Mouse (Mus musculus) midbrain, embryonic 12.5 days (tissue): ENCODE results near the gene D930020B18Rik. TPM values are rescaled to one million over a fixed set of nuclear protein-coding genes. Genes with fewer than 3 reads are reported as not detected.
A peak's percentile ranks its signal among the peaks of the same experiment; 100 is the strongest.

Source experiments
- ATAC-seq: fragments of 200-750 bp; cut with Nextera tagmentation; 2 replicates; pipeline ENCODE4 v1.8.0; 2017; ENCODE audit warnings: low read depth, moderate TSS enrichment, moderate library complexity; ENCODE audit not compliant: low FRiP score
- H3K27ac ChIP-seq: fragments of 300-500 bp; sonication (generic); replicated peaks from 2 replicates; pipeline ENCODE4 v1.5.1; 2016; ENCODE audit warnings: mild to moderate bottlenecking
- H3K27me3 ChIP-seq: fragments of 300-500 bp; sonication (generic); 2 replicates; pipeline ENCODE4 v1.6.1; 2016; ENCODE audit warnings: mild to moderate bottlenecking
- H3K36me3 ChIP-seq: fragments of 300-500 bp; sonication (generic); 2 replicates; pipeline ENCODE4 v1.6.1; 2016
- H3K4me1 ChIP-seq: fragments of 300-500 bp; sonication (generic); 2 replicates; pipeline ENCODE4 v1.6.1; 2016
- H3K4me2 ChIP-seq: fragments of 300-500 bp; sonication (generic); replicated peaks from 2 replicates; pipeline ENCODE4 v1.6.1; 2016; ENCODE audit warnings: mild to moderate bottlenecking, moderate library complexity
- H3K4me3 ChIP-seq: fragments of 300-500 bp; sonication (generic); 2 replicates; pipeline ENCODE4 v1.5.1; 2016; ENCODE audit warnings: mild to moderate bottlenecking
- H3K9ac ChIP-seq: fragments of 300-500 bp; sonication (generic); replicated peaks from 2 replicates; pipeline ENCODE4 v1.6.1; 2016; ENCODE audit warnings: mild to moderate bottlenecking, moderate library complexity
- H3K9me3 ChIP-seq: fragments of 300-500 bp; sonication (generic); 2 replicates; pipeline ENCODE4 v1.6.1; 2016; ENCODE audit warnings: mild to moderate bottlenecking
- WGBS: fragments of 180-500 bp; shearing (Covaris S2); methylation state at CpG from one replicate; pipeline ENCODE4 v1.1.7; 2016; 5-methylcytosine and 5-hydroxymethylcytosine counted together
- polyA plus RNA-seq: library from polyadenylated mRNA; unstranded; fragments of >200 nt; fragmentation: Nextera tagmentation; extraction: Ambion mirVana; gene quantifications from 2 replicates; pipeline ENCODE4 v1.2.1, GENCODE M21; 2016

Gene D930020B18Rik
- polyA plus RNA-seq, 1 experiment from 2014 or later = not detected

GRCm38 (mm10) chr10:121687511-121687910 lies 46.1 kb downstream of the D930020B18Rik start:
- Histone ChIP-seq H3K27ac (no peak overlapping the region), H3K27me3 (no peaks in the 10 kb centered on the region; the same call in 1 of the 2 replicates), H3K36me3 (no peaks in the 10 kb centered on the region), H3K4me1 (0 out of 2 replicates have a peak, but pooled peaks cover 3% of the 10 kb centered on the region), H3K9me3 (no peaks in the 10 kb centered on the region), H3K9ac (no peak overlapping the region), H3K4me2 (no peak overlapping the region), H3K4me3 (no peak overlapping the region)
- 71% methylated on average over 7 of the region's 7 CpGs for WGBS
- no peak for ATAC-seq

GRCm38 (mm10) chr10:121689591-121690314 lies 48.4 kb downstream of the D930020B18Rik start:
- Histone ChIP-seq H3K4me3 (no peak overlapping the region), H3K9me3 (no peaks in the 10 kb centered on the region), H3K4me2 (no peak overlapping the region), H3K36me3 (no peaks in the 10 kb centered on the region), H3K4me1 (0 out of 2 replicates have a peak, but pooled peaks cover 3% of the 10 kb centered on the region), H3K9ac (no peak overlapping the region), H3K27ac (no peak overlapping the region), H3K27me3 (no peaks in the 10 kb centered on the region; the same call in 1 of the 2 replicates)
- 25% methylated on average over 15 of the region's 15 CpGs for WGBS
- peak; percentile 62 for ATAC-seq

GRCm38 (mm10) chr10:121692944-121693579 lies 51.7 kb downstream of the D930020B18Rik start:
- Histone ChIP-seq H3K27me3 (no peaks in the 10 kb centered on the region; the same call in 1 of the 2 replicates), H3K27ac (no peak overlapping the region), H3K4me1 (0 out of 2 replicates have a peak, but pooled peaks cover 3% of the 10 kb centered on the region), H3K9me3 (no peaks in the 10 kb centered on the region), H3K36me3 (no peaks in the 10 kb centered on the region), H3K9ac (no peak overlapping the region), H3K4me2 (0 out of 2 replicates have a peak overlapping the region, but pooled peaks have one; percentile 7), H3K4me3 (no peak overlapping the region)
- no peak for ATAC-seq
- WGBS = 53% methylated on average over 18 of the region's 18 CpGs

DNA sequence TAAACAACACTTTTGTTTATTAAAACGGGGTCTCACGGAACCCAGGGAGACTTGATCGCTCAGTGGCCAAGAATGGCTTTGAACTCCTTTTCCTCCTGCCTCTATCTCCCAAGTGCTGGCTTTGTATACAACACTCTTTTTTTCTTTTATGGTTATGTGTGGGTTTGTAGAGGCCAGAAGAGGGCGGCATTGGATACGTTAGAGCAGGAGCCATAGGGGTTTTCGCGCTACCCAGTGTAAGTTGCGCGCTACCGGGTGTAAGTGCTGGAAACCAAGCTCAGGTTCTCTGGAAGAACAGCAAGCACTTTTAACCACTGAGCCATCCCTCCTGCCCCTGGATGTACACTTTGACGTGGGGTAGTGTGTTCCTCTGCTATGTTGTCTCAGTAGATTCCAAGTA lies 53.2 kb downstream of the D930020B18Rik start:
- 90% methylated on average over 11 of the region's 11 CpGs for WGBS
- no peak overlapping the region for H3K4me3 ChIP-seq

DNA sequence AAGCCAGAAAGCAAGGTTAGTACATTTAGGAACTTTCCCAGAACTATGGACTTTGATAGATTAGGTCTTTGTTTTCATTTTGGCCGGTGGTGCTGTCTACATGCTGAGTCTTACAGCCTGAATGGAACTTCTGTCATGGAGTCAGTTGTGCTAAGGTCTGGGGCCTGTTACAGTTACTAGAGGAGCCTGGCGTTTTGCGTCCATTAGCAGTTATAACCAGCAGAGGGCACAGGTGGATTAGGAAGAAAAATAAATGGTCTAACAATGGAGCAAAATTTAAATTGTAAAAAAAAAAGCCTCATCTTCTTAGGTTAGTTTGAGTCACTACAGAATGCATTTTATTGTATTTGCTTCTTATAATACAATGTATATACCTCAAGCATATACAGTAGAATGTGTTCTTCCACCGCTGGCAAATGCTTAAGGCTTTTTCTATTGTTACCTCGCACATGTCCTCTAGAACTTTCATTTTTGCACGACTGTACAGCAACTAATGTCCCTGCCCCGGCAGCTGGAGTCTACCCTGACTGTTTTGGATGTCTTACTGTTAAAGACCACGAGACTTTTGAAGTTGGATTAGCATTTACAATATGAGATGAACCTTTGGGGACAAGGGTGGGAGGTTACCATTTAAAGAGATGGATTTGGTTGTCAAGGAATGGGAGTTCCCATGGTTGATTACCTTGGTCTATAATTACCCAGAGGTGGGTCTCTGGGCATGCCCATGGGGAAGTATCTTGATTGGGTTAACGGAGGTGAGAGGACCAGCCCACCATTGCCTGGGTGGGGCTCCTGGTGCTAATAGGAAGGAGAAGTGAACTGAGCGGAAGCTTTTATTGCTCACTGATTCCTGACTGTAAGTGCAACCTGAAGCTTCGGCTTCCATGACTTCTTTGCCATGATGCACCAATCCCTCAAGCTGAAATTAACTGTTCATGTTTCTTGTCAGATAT lies 60.2 kb downstream of the D930020B18Rik start:
- no peaks in the 10 kb centered on the region for H3K36me3 ChIP-seq
- H3K9me3 ChIP-seq = no peaks in the 10 kb centered on the region
- H3K9ac ChIP-seq = no peak overlapping the region
- no peaks in the 10 kb centered on the region for H3K27me3 ChIP-seq
- H3K4me2 ChIP-seq = no peak overlapping the region
- 70% methylated on average over 11 of the region's 11 CpGs for WGBS
- no peak overlapping the region for H3K4me3 ChIP-seq
- ATAC-seq = 0 out of 2 replicates have a peak, but pooled peaks have one; percentile 30
- no peaks in the 10 kb centered on the region for H3K4me1 ChIP-seq
- no peak overlapping the region for H3K27ac ChIP-seq

More for the DNA sequence above, 53.2 kb downstream of the D930020B18Rik start:
- no peak overlapping the region for H3K27ac ChIP-seq
- H3K4me1 ChIP-seq = 0 out of 2 replicates have a peak, but pooled peaks cover 3% of the 10 kb centered on the region
- no peak overlapping the region for H3K9ac ChIP-seq
- H3K4me2 ChIP-seq = no peak overlapping the region
- H3K9me3 ChIP-seq = no peaks in the 10 kb centered on the region
- no peaks in the 10 kb centered on the region; the same call in 1 of the 2 replicates for H3K27me3 ChIP-seq
- no peaks in the 10 kb centered on the region for H3K36me3 ChIP-seq
- no peak for ATAC-seq

DNA sequence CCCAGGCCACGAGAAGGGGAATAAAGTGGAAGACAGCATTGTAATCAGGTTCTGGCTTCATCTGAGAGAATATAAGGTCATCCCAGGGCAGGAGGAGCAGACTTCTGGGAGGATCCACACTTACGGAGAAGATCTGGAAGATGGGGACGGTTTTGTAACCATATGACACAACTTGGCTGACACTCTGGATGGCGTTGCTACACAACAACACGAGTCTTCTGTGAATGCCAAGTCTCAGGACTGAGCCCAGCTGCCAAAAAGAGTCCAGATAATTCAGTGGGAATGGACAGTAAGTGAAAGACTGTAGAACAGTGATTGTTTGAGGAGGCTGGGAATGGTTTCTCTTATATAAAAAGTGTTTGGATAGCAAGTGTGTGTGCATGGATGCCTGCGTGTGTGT lies 62.2 kb downstream of the D930020B18Rik start:
- no peak for ATAC-seq
- Histone ChIP-seq H3K4me1 (no peaks in the 10 kb centered on the region), H3K4me2 (no peak overlapping the region), H3K36me3 (no peaks in the 10 kb centered on the region), H3K9ac (no peak overlapping the region), H3K4me3 (no peak overlapping the region), H3K9me3 (no peaks in the 10 kb centered on the region), H3K27me3 (no peaks in the 10 kb centered on the region), H3K27ac (no peak overlapping the region)
- WGBS = 86% methylated on average over 6 of the region's 6 CpGs

DNA sequence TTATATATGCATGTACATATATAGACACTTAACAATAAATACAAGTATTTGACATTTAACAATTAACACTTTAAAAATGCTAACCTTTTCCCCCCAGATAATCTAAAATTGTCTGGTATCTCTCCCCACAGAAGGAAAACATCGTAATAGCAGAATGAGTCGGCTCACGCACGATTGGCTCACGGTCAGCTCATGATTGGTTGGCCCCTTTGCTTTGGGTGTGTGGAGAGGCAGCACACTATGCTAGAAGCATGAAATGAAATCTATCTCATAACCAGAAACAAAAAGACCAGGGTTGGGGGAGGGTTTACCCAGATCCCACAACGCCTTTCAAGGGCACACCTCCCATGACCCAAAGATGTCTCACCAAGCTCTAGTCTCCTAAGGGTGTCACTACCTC lies 63.5 kb downstream of the D930020B18Rik start:
- no peaks in the 10 kb centered on the region for H3K4me1 ChIP-seq
- no peaks in the 10 kb centered on the region for H3K36me3 ChIP-seq
- 97% methylated on average over 6 of the region's 6 CpGs for WGBS
- H3K27ac ChIP-seq = no peak overlapping the region
- no peak overlapping the region for H3K9ac ChIP-seq
- H3K27me3 ChIP-seq = no peaks in the 10 kb centered on the region
- H3K9me3 ChIP-seq = no peaks in the 10 kb centered on the region
- ATAC-seq = no peak
- no peak overlapping the region for H3K4me2 ChIP-seq
- H3K4me3 ChIP-seq = no peak overlapping the region

DNA sequence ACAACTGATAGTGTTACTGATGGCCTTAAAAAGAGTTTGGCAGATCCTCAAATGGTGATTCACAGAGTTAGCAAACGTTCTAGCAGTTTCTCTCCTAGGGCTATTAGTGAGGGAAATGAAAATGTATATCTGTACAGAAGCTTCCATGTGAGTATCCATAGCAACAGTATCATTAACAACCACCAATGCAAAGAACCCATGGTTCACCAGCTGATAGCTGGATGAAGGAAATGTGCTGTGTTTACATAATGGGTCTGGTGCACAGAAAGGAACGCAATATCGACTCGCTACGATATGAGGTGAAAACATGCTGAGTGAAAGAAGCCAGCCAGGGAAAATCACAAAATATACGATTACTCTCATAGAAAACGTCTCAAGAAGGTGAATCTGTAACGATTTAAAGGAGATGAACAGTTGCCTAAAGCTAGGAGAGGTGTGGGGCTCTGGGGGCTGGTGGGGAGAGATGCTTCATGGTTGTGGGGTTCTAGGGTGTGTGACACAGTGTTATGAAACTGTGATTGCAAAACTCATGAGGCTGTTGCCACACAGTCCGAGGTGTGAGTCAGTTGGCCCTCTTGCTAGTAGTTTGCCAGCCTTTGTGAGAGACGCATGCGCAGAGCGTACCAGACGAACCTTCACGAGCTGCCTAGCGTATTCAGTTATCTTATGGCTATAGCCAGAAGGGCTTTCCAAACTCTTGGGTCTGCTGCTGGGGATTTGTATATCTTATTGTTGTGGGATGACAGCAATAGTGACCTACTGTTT lies 64.2 kb downstream of the D930020B18Rik start:
- Histone ChIP-seq H3K4me2 (no peak overlapping the region), H3K36me3 (no peaks in the 10 kb centered on the region), H3K27ac (no peak overlapping the region), H3K27me3 (no peaks in the 10 kb centered on the region), H3K4me3 (no peak overlapping the region), H3K9me3 (no peaks in the 10 kb centered on the region), H3K9ac (no peak overlapping the region), H3K4me1 (no peaks in the 10 kb centered on the region)
- no peak for ATAC-seq
- 87% methylated on average over 15 of the region's 15 CpGs for WGBS

DNA sequence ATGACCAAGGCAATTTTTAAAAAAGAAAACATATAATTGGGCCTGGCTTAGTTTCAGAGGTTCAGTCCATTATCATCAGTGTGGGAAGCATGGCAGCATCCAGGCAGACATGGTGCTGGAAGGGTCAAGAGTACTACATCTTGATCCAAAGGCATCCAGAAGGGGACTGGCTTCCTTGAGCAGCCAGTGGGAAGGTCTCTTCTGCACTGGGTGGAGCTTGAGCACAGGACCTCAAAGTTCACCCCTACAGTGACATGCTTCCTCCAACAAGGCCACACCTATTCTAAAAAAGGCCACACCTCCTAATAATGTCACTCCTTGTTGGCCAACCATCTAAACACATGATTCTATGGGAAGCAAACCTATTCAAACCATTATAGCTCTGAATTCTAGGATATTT lies 75.5 kb downstream of the D930020B18Rik start:
- Histone ChIP-seq H3K4me3 (no peak overlapping the region), H3K9ac (no peak overlapping the region), H3K27me3 (no peaks in the 10 kb centered on the region), H3K4me1 (no peaks in the 10 kb centered on the region), H3K27ac (no peak overlapping the region), H3K36me3 (no peaks in the 10 kb centered on the region), H3K9me3 (0 out of 2 replicates have a peak, but pooled peaks cover 9% of the 10 kb centered on the region), H3K4me2 (no peak overlapping the region)
- no peak for ATAC-seq

GRCm38 (mm10) chr10:121718896-121719585 lies 77.7 kb downstream of the D930020B18Rik start:
- Histone ChIP-seq H3K4me2 (no peak overlapping the region), H3K4me1 (no peaks in the 10 kb centered on the region), H3K4me3 (no peak overlapping the region), H3K9me3 (0 out of 2 replicates have a peak, but pooled peaks cover 9% of the 10 kb centered on the region), H3K27me3 (no peaks in the 10 kb centered on the region), H3K27ac (no peak overlapping the region), H3K9ac (no peak overlapping the region), H3K36me3 (no peaks in the 10 kb centered on the region)
- ATAC-seq = no peak
- WGBS = 93% methylated on average over 18 of the region's 18 CpGs

DNA sequence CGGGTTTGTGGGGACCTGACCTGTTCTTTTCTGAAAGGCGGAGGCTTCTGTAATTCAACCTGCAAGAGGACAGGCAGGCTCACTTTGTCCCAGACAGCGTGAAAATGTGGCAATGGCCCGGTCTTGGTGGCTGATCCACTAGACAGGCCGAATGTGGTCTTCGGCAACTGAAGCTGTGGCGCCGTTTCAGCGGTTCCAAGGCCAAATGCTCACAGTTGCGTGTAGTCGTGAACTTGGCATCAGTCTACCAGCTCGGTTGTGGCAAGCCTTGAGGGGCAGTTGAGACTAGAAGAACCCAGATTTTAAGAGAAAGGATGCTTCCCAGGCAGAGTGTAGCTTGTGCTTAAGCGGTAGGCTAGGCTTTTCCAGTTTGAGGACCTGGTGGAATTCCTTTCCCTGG lies 79.3 kb downstream of the D930020B18Rik start:
- Histone ChIP-seq H3K9ac (no peak overlapping the region), H3K27me3 (no peaks in the 10 kb centered on the region), H3K4me2 (no peak overlapping the region), H3K9me3 (0 out of 2 replicates have a peak, but pooled peaks cover 9% of the 10 kb centered on the region), H3K36me3 (no peaks in the 10 kb centered on the region), H3K27ac (no peak overlapping the region), H3K4me3 (no peak overlapping the region), H3K4me1 (no peaks in the 10 kb centered on the region)
- no peak for ATAC-seq
- 94% methylated on average over 13 of the region's 13 CpGs for WGBS
